Mouse (Mus musculus) CH12.LX (cell line): ENCODE data around the gene Suclg2. TPM values are rescaled to one million over a fixed set of nuclear protein-coding genes. Genes with fewer than 3 reads are reported as not detected.

Experiments used
- DNase-seq: peaks from one replicate; pipeline ENCODE4 v3.0.0-alpha.2; 2013; ENCODE audit errors: extremely low read depth
- H3K27ac ChIP-seq: 2 replicates; pipeline ENCODE4 v1.5.1; 2012; ENCODE audit warnings: low read depth, mild to moderate bottlenecking, control low read depth, moderate library complexity; ENCODE audit not compliant: insufficient read depth
- H3K27me3 ChIP-seq: replicated peaks from 2 replicates; pipeline ENCODE3; 2012; ENCODE audit warnings: inconsistent platforms
- H3K36me3 ChIP-seq, 2 experiments: replicated peaks in 1 of 2; 2 replicates each; pipeline versions ENCODE3 to v1.6.1; 2012; ENCODE audit warnings: inconsistent platforms in 1 of 2, low read length in 1 of 2, mild to moderate bottlenecking in 1 of 2, mixed read lengths in 1 of 2, moderate library complexity in 1 of 2; ENCODE audit not compliant: control insufficient read depth in 1 of 2, insufficient read depth in 1 of 2
- H3K4me1 ChIP-seq, 2 experiments: 2 replicates each; pipeline ENCODE4 v1.6.1; 2012; ENCODE audit warnings: inconsistent platforms in 1 of 2, moderate library complexity in 1 of 2; ENCODE audit not compliant: insufficient read depth in 2 of 2, control insufficient read depth in 1 of 2
- H3K4me2 ChIP-seq: 2 replicates; pipeline ENCODE4 v1.6.1; 2012; ENCODE audit warnings: low read depth, mild to moderate bottlenecking, control low read depth; ENCODE audit not compliant: poor library complexity, insufficient read depth, severe bottlenecking
- H3K4me3 ChIP-seq, 3 experiments: fragments of 150-350 bp in 1 of 3; sonication (generic) in 1 of 3; replicated peaks in 1 of 3; 2 replicates each; pipeline versions ENCODE3 to v1.5.1; 2011 to 2012; ENCODE audit warnings: low read depth in 2 of 3, low read length in 2 of 3, mild to moderate bottlenecking in 2 of 3, moderate library complexity in 2 of 3, control low read depth in 1 of 3, improper control_type of control experiment in 1 of 3, inconsistent platforms in 1 of 3, mixed read lengths in 1 of 3; ENCODE audit not compliant: poor library complexity in 1 of 3
- H3K79me2 ChIP-seq: replicated peaks from 2 replicates; pipeline ENCODE4 v1.6.1; 2012; ENCODE audit warnings: mild to moderate bottlenecking, moderate library complexity; ENCODE audit not compliant: control insufficient read depth, poor library complexity, insufficient read depth, severe bottlenecking; ENCODE audit errors: extremely low read depth
- H3K9ac ChIP-seq: 2 replicates; pipeline ENCODE4 v1.6.1; 2012; ENCODE audit warnings: low read depth, mild to moderate bottlenecking, control low read depth, moderate library complexity; ENCODE audit not compliant: insufficient read depth
- H3K9me3 ChIP-seq: replicated peaks from 2 replicates; pipeline ENCODE3; 2012; ENCODE audit warnings: low read length, inconsistent platforms, mixed read lengths
- HCFC1 ChIP-seq: IDR thresholded peaks from 2 replicates; pipeline ENCODE4 v1.6.1; 2012; ENCODE audit warnings: low read depth, mild to moderate bottlenecking, inconsistent platforms, low read length, improper control_type of control experiment
- IRF4 ChIP-seq: IDR thresholded peaks from 2 replicates; pipeline ENCODE4 v1.6.1; 2014; ENCODE audit warnings: low read depth, mild to moderate bottlenecking, inconsistent platforms, low read length, improper control_type of control experiment
- JUN ChIP-seq: IDR thresholded peaks from 2 replicates; pipeline ENCODE4 v1.6.1; 2011; ENCODE audit warnings: low read depth, mild to moderate bottlenecking, low read length, improper control_type of control experiment, moderate library complexity; ENCODE audit not compliant: insufficient read depth
- JUND ChIP-seq: conservative IDR thresholded peaks from 2 replicates; pipeline ENCODE4 v1.6.1; 2011; ENCODE audit warnings: low read depth, low read length, improper control_type of control experiment
- KAT2A ChIP-seq: IDR thresholded peaks from 2 replicates; pipeline ENCODE4 v1.6.1; 2012; ENCODE audit warnings: low read length, improper control_type of control experiment, inconsistent platforms; ENCODE audit not compliant: insufficient replicate concordance
- MXI1 ChIP-seq: IDR thresholded peaks from 2 replicates; pipeline ENCODE4 v1.6.1; 2011; ENCODE audit warnings: mild to moderate bottlenecking, low read depth, low read length, improper control_type of control experiment
- MYC ChIP-seq: IDR thresholded peaks from 2 replicates; pipeline ENCODE4 v1.6.1; 2011; ENCODE audit warnings: low read depth, mild to moderate bottlenecking, improper control_type of control experiment, low read length
- PAX5 ChIP-seq: IDR thresholded peaks from 2 replicates; pipeline ENCODE4 v1.6.1; 2012; ENCODE audit warnings: low read length, inconsistent platforms, mixed read lengths
- RAD21 ChIP-seq: IDR thresholded peaks from 2 replicates; pipeline ENCODE4 v1.6.1; 2011; ENCODE audit warnings: low read depth, mild to moderate bottlenecking, low read length, improper control_type of control experiment, moderate library complexity
- SMC3 ChIP-seq: IDR thresholded peaks from 2 replicates; pipeline ENCODE4 v1.6.1; 2011; ENCODE audit warnings: low read depth, low read length, improper control_type of control experiment
- UBTF ChIP-seq: IDR thresholded peaks from 2 replicates; pipeline ENCODE4 v1.6.1; 2012; ENCODE audit warnings: low read depth, mild to moderate bottlenecking, inconsistent platforms, low read length, improper control_type of control experiment, moderate library complexity
- USF1 ChIP-seq: IDR thresholded peaks from 2 replicates; pipeline ENCODE4 v1.6.1; 2014; ENCODE audit warnings: low read depth, mild to moderate bottlenecking, inconsistent platforms, low read length, improper control_type of control experiment
- USF2 ChIP-seq: conservative IDR thresholded peaks from 2 replicates; pipeline ENCODE4 v1.6.1; 2011; ENCODE audit warnings: low read depth, low read length, improper control_type of control experiment
- ZC3H11A ChIP-seq: IDR thresholded peaks from 2 replicates; pipeline ENCODE4 v1.6.1; 2012; ENCODE audit warnings: low read depth, mild to moderate bottlenecking, inconsistent platforms, low read length, improper control_type of control experiment
- dilution Hi-C: fragments of 300-500 bp; cut with MboI; formaldehyde crosslinking; loops from 2 replicates; pipeline ENCODE4 v1.14.3; 2020; ENCODE audit warnings: low sequenced_read_pairs; ENCODE audit not compliant: extremely low pct_unique_long_range_greater_than_20kb, extremely low pct_ligation_motif_present
- in situ Hi-C: fragments of 300-500 bp; cut with MboI; formaldehyde crosslinking; loops from 3 replicates; pipeline ENCODE4 v1.14.3; 2019; ENCODE audit warnings: low sequenced_read_pairs, low pct_ligation_motif_present, low pct_unique_long_range_greater_than_20kb, mixed read lengths
- polyA plus RNA-seq: library from polyadenylated mRNA; unstranded; fragments of >175 nt; gene quantifications from 2 replicates; pipeline ENCODE4 v1.2.1, GENCODE M21; 2012; ENCODE audit warnings: low read depth; ENCODE audit not compliant: insufficient read length
- total RNA-seq, 2 experiments: library from RNA; depleted of rRNA; stranded (reverse); fragments of 300-350 nt in 1 of 2; fragments of >200 nt in 1 of 2; gene quantifications; 2 replicates each; pipeline ENCODE4 v1.2.3; 2012 to 2014

Suclg2 gene
- total and polyA plus RNA-seq, 3 experiments = 46.5 to 86.2 (median 48.3) TPM

DNA sequence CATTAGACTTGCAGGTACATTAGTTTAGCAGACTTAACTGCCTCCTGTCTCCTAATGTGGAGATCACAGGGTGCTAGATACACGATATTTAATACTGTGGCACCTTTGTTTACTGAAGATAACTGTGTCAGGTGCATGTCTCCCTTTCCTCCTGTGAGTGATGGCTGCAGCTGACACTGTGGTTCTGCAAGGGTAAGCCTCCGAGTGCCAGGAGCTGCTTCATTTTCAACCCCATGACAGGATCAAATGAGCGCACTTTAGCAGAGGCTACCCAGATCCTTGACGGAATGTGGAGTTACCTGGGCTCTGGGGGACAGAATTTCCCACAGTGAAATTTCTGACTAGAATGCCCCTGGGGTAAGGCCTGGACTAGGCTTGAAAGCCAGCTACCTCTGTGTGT, 253.3 kb downstream of the Suclg2 start:
- TF ChIP-seq RAD21 = no peak
- TF ChIP-seq KAT2A = no peak
- TF ChIP-seq MXI1 = no peak
- no peak for TF ChIP-seq PAX5
- no peak for TF ChIP-seq IRF4
- TF ChIP-seq SMC3 = no peak
- TF ChIP-seq MYC = no peak
- TF ChIP-seq ZC3H11A = no peak
- TF ChIP-seq HCFC1 = no peak
- TF ChIP-seq JUND = no peak
- TF ChIP-seq JUN = no peak
- no peak for TF ChIP-seq USF1
- no peak overlapping the region for H3K4me3 ChIP-seq
- no peak overlapping the region for H3K4me2 ChIP-seq
- dilution Hi-C loops (no loop called here), in situ Hi-C loops (no loop called here)
- H3K9ac ChIP-seq = no peak overlapping the region
- no peak overlapping the region for H3K27ac ChIP-seq
- peaks cover 0 to 8% of the 10 kb centered on the region in 2 experiments; a peak in 2 of 4 replicates for H3K4me1 ChIP-seq
- H3K79me2 ChIP-seq = no peaks in the 10 kb centered on the region
- no peaks in the 10 kb centered on the region for H3K27me3 ChIP-seq
- DNase-seq = no peak
- no peaks in the 10 kb centered on the region for H3K9me3 ChIP-seq
- H3K36me3 ChIP-seq = no peaks in the 10 kb centered on the region

DNA sequence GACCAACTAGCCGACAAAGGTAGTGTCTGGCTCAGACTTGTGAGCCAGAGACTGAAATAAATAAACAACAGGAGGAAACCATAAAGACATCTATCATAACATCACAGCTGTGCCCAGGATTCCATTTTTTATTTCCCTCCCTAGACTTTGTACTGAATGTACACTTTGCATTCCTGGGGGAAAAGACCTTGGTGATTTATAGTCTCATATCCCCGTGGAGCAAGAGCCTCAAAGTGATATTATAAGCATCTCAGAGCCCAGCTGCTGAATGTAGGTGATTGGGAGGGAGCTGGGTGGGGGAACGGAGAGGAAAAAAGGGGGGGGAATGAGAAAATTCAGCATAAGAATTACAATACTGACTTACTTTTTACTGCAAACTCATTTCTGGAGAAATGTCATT, 259.2 kb downstream of the Suclg2 start:
- H3K4me3 ChIP-seq = no peak overlapping the region
- no peaks in the 10 kb centered on the region for H3K79me2 ChIP-seq
- in situ Hi-C loops = no loop called here
- TF ChIP-seq UBTF = no peak
- no peak for TF ChIP-seq KAT2A
- no peak overlapping the region for H3K27ac ChIP-seq
- no peaks in the 10 kb centered on the region for H3K27me3 ChIP-seq
- DNase-seq = no peak
- H3K9me3 ChIP-seq = no peaks in the 10 kb centered on the region
- H3K9ac ChIP-seq = no peak overlapping the region
- no peaks in the 10 kb centered on the region for H3K36me3 ChIP-seq
- H3K4me1 ChIP-seq = no peaks in the 10 kb centered on the region
- dilution Hi-C loops = no loop called here
- H3K4me2 ChIP-seq = no peak overlapping the region

DNA sequence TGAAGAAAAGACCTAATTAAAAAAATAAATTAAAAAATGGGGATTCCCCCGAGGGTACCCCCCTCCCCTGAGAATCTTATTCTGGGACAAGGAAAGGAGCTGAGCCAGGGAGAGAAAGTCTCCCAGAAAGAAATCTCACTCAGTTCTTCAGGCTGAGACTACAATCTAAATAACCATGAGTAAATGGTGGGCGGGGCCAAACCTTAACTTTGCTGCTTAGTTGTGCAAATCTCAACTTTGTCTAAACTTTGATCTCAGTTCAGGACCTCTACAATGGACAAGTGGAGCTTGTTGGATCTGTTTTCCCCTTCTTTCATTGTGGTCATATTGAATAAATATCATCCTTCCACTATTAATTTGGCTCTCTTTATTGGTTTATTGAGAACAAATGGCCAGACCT, 272.4 kb downstream of the Suclg2 start:
- H3K36me3 ChIP-seq = no peaks in the 10 kb centered on the region
- in situ Hi-C loops (no loop called here), dilution Hi-C loops (no loop called here)
- H3K4me2 ChIP-seq = no peak overlapping the region
- no peak overlapping the region for H3K9ac ChIP-seq
- no peaks in the 10 kb centered on the region for H3K4me1 ChIP-seq
- no peak for DNase-seq
- TF ChIP-seq USF2 = no peak
- TF ChIP-seq, all 38 proteins: peak for 0
- Histone ChIP-seq H3K4me3 (no peak overlapping the region), H3K27ac (no peak overlapping the region), H3K27me3 (no peaks in the 10 kb centered on the region), H3K79me2 (no peaks in the 10 kb centered on the region), H3K9me3 (no peaks in the 10 kb centered on the region)
